Mouse (Mus musculus) stomach, embryonic 16.5 days (tissue): ENCODE measurements around the gene Lcn10. TPM values are rescaled to one million over a fixed set of nuclear protein-coding genes. Genes with fewer than 3 reads are reported as not detected.

Source experiments
- ATAC-seq: fragments of 200-750 bp; cut with Nextera tagmentation; 2 replicates; pipeline ENCODE4 v1.8.0; 2017; ENCODE audit warnings: moderate number of reproducible peaks, moderate TSS enrichment; ENCODE audit not compliant: insufficient read depth, low FRiP score
- H3K27ac ChIP-seq: fragments of 300-500 bp; sonication (generic); 2 replicates; pipeline ENCODE4 v1.5.1; 2014; ENCODE audit warnings: low read length
- H3K27me3 ChIP-seq: fragments of 300-500 bp; sonication (generic); 2 replicates; pipeline ENCODE4 v1.6.1; 2014; ENCODE audit warnings: low read length, control low read depth, mixed read lengths; ENCODE audit not compliant: control insufficient read depth, insufficient read depth
- H3K36me3 ChIP-seq: fragments of 300-500 bp; sonication (generic); 2 replicates; pipeline ENCODE4 v1.6.1; 2014; ENCODE audit warnings: low read length; ENCODE audit not compliant: control insufficient read depth, insufficient read depth
- H3K4me1 ChIP-seq: fragments of 300-500 bp; sonication (generic); 2 replicates; pipeline ENCODE4 v1.6.1; 2014; ENCODE audit warnings: low read length, control low read depth, mixed read lengths; ENCODE audit not compliant: control insufficient read depth, insufficient read depth
- H3K4me2 ChIP-seq: fragments of 300-500 bp; sonication (generic); 2 replicates; pipeline ENCODE4 v1.6.1; 2014; ENCODE audit warnings: low read depth, low read length, mixed read lengths
- H3K4me3 ChIP-seq: fragments of 300-500 bp; sonication (generic); replicated peaks from 2 replicates; pipeline ENCODE4 v1.5.1; 2014; ENCODE audit warnings: mild to moderate bottlenecking, low read length
- H3K9ac ChIP-seq: fragments of 300-500 bp; sonication (generic); 2 replicates; pipeline ENCODE4 v1.6.1; 2014; ENCODE audit warnings: low read length
- H3K9me3 ChIP-seq: fragments of 300-500 bp; sonication (generic); replicated peaks from 2 replicates; pipeline ENCODE4 v1.6.1; 2016; ENCODE audit warnings: low read length, control low read depth; ENCODE audit not compliant: control insufficient read depth
- WGBS: fragments of 180-500 bp; shearing (Covaris S2); extraction: QIAGEN DNeasy Blood & Tissue Kit; methylation state at CpG from one replicate; pipeline ENCODE4 v1.1.7; 2014; 5-methylcytosine and 5-hydroxymethylcytosine counted together
- polyA plus RNA-seq: library from polyadenylated mRNA; unstranded; fragments of >200 nt; fragmentation: Nextera tagmentation; extraction: Ambion mirVana; gene quantifications from 2 replicates; pipeline ENCODE4 v1.2.1, GENCODE M21; 2015

Lcn10 gene
- polyA plus RNA-seq: not detected in 2 replicates

GRCm38 (mm10) chr2:25682426-25682825 is at the start of gene Lcn10:
Gene Lcn10 (plus strand): TSS chr2:25682726.
- no peaks in the 10 kb centered on the region for H3K4me1 ChIP-seq
- no peak within 1 kb of the TSS for H3K4me2 ChIP-seq
- no peak within 1 kb of the TSS for H3K9ac ChIP-seq
- no peak for ATAC-seq
- H3K4me3 ChIP-seq: no peak within 1 kb of the TSS
- no peaks in the 10 kb centered on the region for H3K27me3 ChIP-seq
- H3K9me3 ChIP-seq: no peaks in the 10 kb centered on the region
- H3K36me3 ChIP-seq: no peaks in the 10 kb centered on the region
- H3K27ac ChIP-seq: no peak within 1 kb of the TSS
- WGBS: 57% methylated on average over 2 of the region's 2 CpGs

GRCm38 (mm10) chr2:25633616-25634015 is 48.9 kb upstream of the Lcn10 start:
- no peak for ATAC-seq
- H3K9ac ChIP-seq: no peak overlapping the region
- no peaks in the 10 kb centered on the region for H3K27me3 ChIP-seq
- no peaks in the 10 kb centered on the region for H3K9me3 ChIP-seq
- H3K27ac ChIP-seq: no peak overlapping the region
- no peaks in the 10 kb centered on the region for H3K36me3 ChIP-seq
- whole genome bisulfite sequencing: 71% methylated on average over 3 of the region's 3 CpGs
- no peak overlapping the region for H3K4me2 ChIP-seq
- H3K4me1 ChIP-seq: no peaks in the 10 kb centered on the region
- no peak overlapping the region for H3K4me3 ChIP-seq

- ATAC-seq: no peak
- no peak overlapping the region for H3K27ac ChIP-seq
- no peak overlapping the region for H3K4me2 ChIP-seq
- H3K36me3 ChIP-seq: no peaks in the 10 kb centered on the region
- H3K4me3 ChIP-seq: no peak overlapping the region
- H3K9me3 ChIP-seq: no peaks in the 10 kb centered on the region
- H3K4me1 ChIP-seq: no peaks in the 10 kb centered on the region
- no peaks in the 10 kb centered on the region for H3K27me3 ChIP-seq
- H3K9ac ChIP-seq: no peak overlapping the region
- 62% methylated on average over 1 of the region's 1 CpGs for WGBS
These were observed 48.5 kb upstream of the Lcn10 start for GRCm38 (mm10) chr2:25634046-25634445.

- H3K4me3 ChIP-seq: no peak overlapping the region
- H3K4me1 ChIP-seq: no peaks in the 10 kb centered on the region
- 23% methylated on average over 6 of the region's 6 CpGs for WGBS
- ATAC-seq: no peak
- no peaks in the 10 kb centered on the region for H3K36me3 ChIP-seq
- H3K4me2 ChIP-seq: no peak overlapping the region
- H3K9ac ChIP-seq: no peak overlapping the region
- H3K9me3 ChIP-seq: no peaks in the 10 kb centered on the region
- H3K27ac ChIP-seq: no peak overlapping the region
- no peaks in the 10 kb centered on the region for H3K27me3 ChIP-seq
These were observed 42.6 kb upstream of the Lcn10 start for GRCm38 (mm10) chr2:25639890-25640289.

GRCm38 (mm10) chr2:25652902-25653301 is 29.6 kb upstream of the Lcn10 start, which contains the start of gene Lcn8:
Gene Lcn8 (plus strand): TSS chr2:25653120.
- Histone ChIP-seq H3K4me1 (no peaks in the 10 kb centered on the region), H3K27me3 (no peaks in the 10 kb centered on the region), H3K4me2 (no peak within 1 kb of the TSS), H3K27ac (no peak within 1 kb of the TSS), H3K4me3 (no peak within 1 kb of the TSS), H3K36me3 (no peaks in the 10 kb centered on the region), H3K9me3 (no peaks in the 10 kb centered on the region), H3K9ac (no peak within 1 kb of the TSS)
- 65% methylated on average over 2 of the region's 2 CpGs for WGBS
- no peak for ATAC-seq

GRCm38 (mm10) chr2:25654502-25654901 is 28.0 kb upstream of the Lcn10 start:
- no peak for ATAC-seq
- no peak overlapping the region for H3K27ac ChIP-seq
- H3K9ac ChIP-seq: no peak overlapping the region
- H3K4me2 ChIP-seq: no peak overlapping the region
- H3K4me3 ChIP-seq: no peak overlapping the region
- no peaks in the 10 kb centered on the region for H3K4me1 ChIP-seq
- 56% methylated on average over 1 of the region's 1 CpGs for WGBS
- H3K9me3 ChIP-seq: no peaks in the 10 kb centered on the region
- no peaks in the 10 kb centered on the region for H3K36me3 ChIP-seq
- no peaks in the 10 kb centered on the region for H3K27me3 ChIP-seq

GRCm38 (mm10) chr2:25656691-25657090 is 25.8 kb upstream of the Lcn10 start:
- Histone ChIP-seq H3K27ac (no peak overlapping the region), H3K9ac (no peak overlapping the region), H3K9me3 (no peaks in the 10 kb centered on the region), H3K4me3 (no peak overlapping the region), H3K27me3 (no peaks in the 10 kb centered on the region), H3K36me3 (no peaks in the 10 kb centered on the region), H3K4me2 (no peak overlapping the region), H3K4me1 (no peaks in the 10 kb centered on the region)
- no peak for ATAC-seq
- WGBS: 75% methylated on average over 4 of the region's 4 CpGs

- H3K4me3 ChIP-seq: no peak overlapping the region
- H3K27me3 ChIP-seq: no peaks in the 10 kb centered on the region
- no peak for ATAC-seq
- 79% methylated on average over 4 of the region's 4 CpGs for WGBS
- no peak overlapping the region for H3K27ac ChIP-seq
- H3K9ac ChIP-seq: no peak overlapping the region
- H3K9me3 ChIP-seq: no peaks in the 10 kb centered on the region
- H3K36me3 ChIP-seq: no peaks in the 10 kb centered on the region
- no peak overlapping the region for H3K4me2 ChIP-seq
- no peaks in the 10 kb centered on the region for H3K4me1 ChIP-seq
These were observed 25.3 kb upstream of the Lcn10 start for GRCm38 (mm10) chr2:25657246-25657645.

GRCm38 (mm10) chr2:25657652-25658051 is 24.9 kb upstream of the Lcn10 start, which contains the start of gene Lcn5:
Gene Lcn5 (plus strand): TSS chr2:25657952.
- Histone ChIP-seq H3K27ac (no peak within 1 kb of the TSS), H3K4me1 (no peaks in the 10 kb centered on the region), H3K36me3 (no peaks in the 10 kb centered on the region), H3K27me3 (no peaks in the 10 kb centered on the region), H3K4me2 (no peak within 1 kb of the TSS), H3K9me3 (no peaks in the 10 kb centered on the region), H3K4me3 (no peak within 1 kb of the TSS), H3K9ac (no peak within 1 kb of the TSS)
- ATAC-seq: no peak

- Histone ChIP-seq H3K9ac (no peak overlapping the region), H3K36me3 (no peaks in the 10 kb centered on the region), H3K27ac (no peak overlapping the region), H3K4me3 (no peak overlapping the region), H3K4me1 (no peaks in the 10 kb centered on the region), H3K27me3 (no peaks in the 10 kb centered on the region), H3K9me3 (no peaks in the 10 kb centered on the region), H3K4me2 (no peak overlapping the region)
- ATAC-seq: no peak
- whole genome bisulfite sequencing: 82% methylated on average over 8 of the region's 8 CpGs
These were observed 22.2 kb upstream of the Lcn10 start for GRCm38 (mm10) chr2:25660279-25660678.
